Mouse (Mus musculus): Measurements from ENCODE around the gene Col26a1. TPM values are rescaled to one million over a fixed set of nuclear protein-coding genes. Genes with fewer than 3 reads are reported as not detected.

Col26a1 gene
- total and polyA plus RNA-seq, 3 experiments, result 0.72 TPM; not detected in 2

- Histone ChIP-seq H3K36me3 (replicated peaks in 1 of 2; ENCODE audit: control insufficient read depth in 1 of 2, insufficient read depth in 1 of 2, low read length in 1 of 2) (no peaks in the 10 kb centered on the region), H3K4me3 (replicated peaks in 1 of 3; ENCODE audit: low read depth in 2 of 3, low read length in 2 of 3, poor library complexity in 1 of 3) (no peak within 1 kb of the TSS), H3K9ac (ENCODE audit: insufficient read depth, low read depth) (no peak within 1 kb of the TSS), H3K4me2 (ENCODE audit: insufficient read depth, low read depth, poor library complexity, severe bottlenecking) (no peak within 1 kb of the TSS), H3K27me3 (replicated peaks) (peaks cover 66% of the 10 kb centered on the region), H3K4me1 (ENCODE audit: control insufficient read depth in 1 of 2, insufficient read depth in 2 of 2) (peaks cover 0 to 6% of the 10 kb centered on the region in 2 experiments; a peak in 1 of 4 replicates), H3K27ac (ENCODE audit: insufficient read depth, low read depth) (no peak within 1 kb of the TSS), H3K79me2 (replicated peaks; ENCODE audit: control insufficient read depth, extremely low read depth, insufficient read depth, poor library complexity, severe bottlenecking) (no peaks in the 10 kb centered on the region), H3K9me3 (replicated peaks; ENCODE audit: low read length) (no peaks in the 10 kb centered on the region)
- no peak for TF ChIP-seq JUN (IDR thresholded peaks at IDR 0.05; ENCODE audit: insufficient read depth, low read depth, low read length)
- no peak for TF ChIP-seq KAT2A (IDR thresholded peaks at IDR 0.05; ENCODE audit: insufficient replicate concordance, low read length)
- TF ChIP-seq TBP (conservative IDR thresholded peaks at IDR 0.05; ENCODE audit: low read depth, low read length), result no peak
- TF ChIP-seq USF2 (conservative IDR thresholded peaks at IDR 0.05; ENCODE audit: low read depth, low read length), result no peak
- no peak for TF ChIP-seq ZNF384 (IDR thresholded peaks at IDR 0.05; ENCODE audit: low read depth, low read length)
- TF ChIP-seq IRF4 (IDR thresholded peaks at IDR 0.05; ENCODE audit: low read depth, low read length), result no peak
- no peak for TF ChIP-seq POLR2A (IDR thresholded peaks at IDR 0.05; ENCODE audit: low read depth, low read length)
- TF ChIP-seq RCOR1 (conservative IDR thresholded peaks at IDR 0.05; ENCODE audit: low read depth, low read length), result no peak
- no peak for TF ChIP-seq SIN3A (IDR thresholded peaks at IDR 0.05; ENCODE audit: low read length)
- TF ChIP-seq MAX (IDR thresholded peaks at IDR 0.05; ENCODE audit: low read length), result no peak
- TF ChIP-seq POLR2AphosphoS2 (IDR thresholded peaks at IDR 0.05; ENCODE audit: low read depth, low read length), result no peak
- TF ChIP-seq MEF2A (IDR thresholded peaks at IDR 0.05; ENCODE audit: borderline replicate concordance, low read depth, low read length), result no peak
- no peak for TF ChIP-seq CHD2 (IDR thresholded peaks at IDR 0.05; ENCODE audit: low read length)
- no peak for TF ChIP-seq UBTF (IDR thresholded peaks at IDR 0.05; ENCODE audit: low read depth, low read length)
- no peak for TF ChIP-seq RAD21 (IDR thresholded peaks at IDR 0.05; ENCODE audit: low read depth, low read length)
- TF ChIP-seq MAFK (IDR thresholded peaks at IDR 0.05; ENCODE audit: insufficient replicate concordance, low read length), result no peak
- TF ChIP-seq NELFE (IDR thresholded peaks at IDR 0.05; ENCODE audit: low read depth, low read length), result no peak
- no peak for TF ChIP-seq GABPA (IDR thresholded peaks at IDR 0.05; ENCODE audit: insufficient replicate concordance, low read depth, low read length)
- dilution Hi-C loops (cut with MboI; ENCODE audit: extremely low pct_ligation_motif_present, extremely low pct_unique_long_range_greater_than_20kb, low sequenced_read_pairs), result no loop called here
- DNase-seq (ENCODE audit: extremely low read depth), result no peak
- in situ Hi-C loops (cut with MboI; ENCODE audit: low pct_ligation_motif_present, low pct_unique_long_range_greater_than_20kb, low sequenced_read_pairs), result no loop called here
These were observed 190.2 kb downstream of the Col26a1 start, which contains the start of gene Myl10 for GRCm38 (mm10) chr5:136692784-136693183. Gene Myl10, plus strand, starts transcription at chr5:136693146.

Other genes with a start within 250 kb of the Col26a1 start
- not detected in 2 replicates for gene Myl10, start 190.1 kb downstream of the Col26a1 start, total RNA-seq (2012; rRNA removed)
- not detected in 2 replicates for gene Myl10, start 190.1 kb downstream of the Col26a1 start, total RNA-seq (2014; rRNA removed)
- gene Myl10, start 190.1 kb downstream of the Col26a1 start, polyA plus RNA-seq (2012; ENCODE audit: insufficient read length, low read depth), result not detected in 2 replicates
- 16.8 and 20.7 TPM in 2 replicates for gene Ift22, start 24.9 kb upstream of the Col26a1 start, total RNA-seq (2012; rRNA removed)
- 18.5 and 20.5 TPM in 2 replicates for gene Ift22, start 24.9 kb upstream of the Col26a1 start, total RNA-seq (2014; rRNA removed)
- gene Ift22, start 24.9 kb upstream of the Col26a1 start, polyA plus RNA-seq (2012; ENCODE audit: insufficient read length, low read depth), result 39.0 and 39.6 TPM in 2 replicates
- 207 and 210 TPM in 2 replicates for gene Fis1, start 70.1 kb upstream of the Col26a1 start, total RNA-seq (2012; rRNA removed)
- 140 and 142 TPM in 2 replicates for gene Fis1, start 70.1 kb upstream of the Col26a1 start, total RNA-seq (2014; rRNA removed)
- gene Fis1, start 70.1 kb upstream of the Col26a1 start, polyA plus RNA-seq (2012; ENCODE audit: insufficient read length, low read depth), result 152 and 203 TPM in 2 replicates
- gene Cldn15, start 83.4 kb upstream of the Col26a1 start, total RNA-seq (2012; rRNA removed), result 0.25 TPM in 2 replicates
- 0.24 TPM in 1 of 2 replicates, not detected in the other for gene Cldn15, start 83.4 kb upstream of the Col26a1 start, total RNA-seq (2014; rRNA removed)
- gene Cldn15, start 83.4 kb upstream of the Col26a1 start, polyA plus RNA-seq (2012; ENCODE audit: insufficient read length, low read depth), result 0.29 and 0.35 TPM in 2 replicates
- 38.2 and 45.2 TPM in 2 replicates for gene Plod3, start 103.8 kb upstream of the Col26a1 start, total RNA-seq (2012; rRNA removed)
- gene Plod3, start 103.8 kb upstream of the Col26a1 start, total RNA-seq (2014; rRNA removed), result 8.8 and 9.9 TPM in 2 replicates
- gene Plod3, start 103.8 kb upstream of the Col26a1 start, polyA plus RNA-seq (2012; ENCODE audit: insufficient read length, low read depth), result 22.2 and 23.6 TPM in 2 replicates
- gene Znhit1, start 104.8 kb upstream of the Col26a1 start, total RNA-seq (2012; rRNA removed), result 60.1 and 67.3 TPM in 2 replicates
- gene Znhit1, start 104.8 kb upstream of the Col26a1 start, total RNA-seq (2014; rRNA removed), result 36.8 and 39.6 TPM in 2 replicates
- gene Znhit1, start 104.8 kb upstream of the Col26a1 start, polyA plus RNA-seq (2012; ENCODE audit: insufficient read length, low read depth), result 83.5 and 99.2 TPM in 2 replicates
- 0.38 TPM in 1 of 2 replicates, not detected in the other for gene Vgf, start 143.2 kb upstream of the Col26a1 start, total RNA-seq (2012; rRNA removed)
- not detected in 2 replicates for gene Vgf, start 143.2 kb upstream of the Col26a1 start, total RNA-seq (2014; rRNA removed)
- not detected in 2 replicates for gene Vgf, start 143.2 kb upstream of the Col26a1 start, polyA plus RNA-seq (2012; ENCODE audit: insufficient read length, low read depth)
- 98.8 and 113 TPM in 2 replicates for gene Ap1s1, start 162.9 kb upstream of the Col26a1 start, total RNA-seq (2012; rRNA removed)
- gene Ap1s1, start 162.9 kb upstream of the Col26a1 start, total RNA-seq (2014; rRNA removed), result 68.0 and 77.8 TPM in 2 replicates
- gene Ap1s1, start 162.9 kb upstream of the Col26a1 start, polyA plus RNA-seq (2012; ENCODE audit: insufficient read length, low read depth), result 102 and 115 TPM in 2 replicates
- 0.34 and 0.51 TPM in 2 replicates for gene Serpine1, start 189.1 kb upstream of the Col26a1 start, total RNA-seq (2012; rRNA removed)
- 0.84 and 1.8 TPM in 2 replicates for gene Serpine1, start 189.1 kb upstream of the Col26a1 start, total RNA-seq (2014; rRNA removed)
- gene Serpine1, start 189.1 kb upstream of the Col26a1 start, polyA plus RNA-seq (2012; ENCODE audit: insufficient read length, low read depth), result 0.44 and 0.61 TPM in 2 replicates
- gene Trim56, start 233.0 kb upstream of the Col26a1 start, total RNA-seq (2012; rRNA removed), result 11.8 and 12.9 TPM in 2 replicates
- 6.0 and 7.6 TPM in 2 replicates for gene Trim56, start 233.0 kb upstream of the Col26a1 start, total RNA-seq (2014; rRNA removed)
- 10.8 and 11.2 TPM in 2 replicates for gene Trim56, start 233.0 kb upstream of the Col26a1 start, polyA plus RNA-seq (2012; ENCODE audit: insufficient read length, low read depth)